Mouse (Mus musculus): ENCODE measurements at regions not wholly inside any gene's neighbourhood (a gene's known extent, or its start where the extent isn't known, plus 50 kb on each side); places are given as distances from the start of the nearest gene placed in this dataset.

DNA sequence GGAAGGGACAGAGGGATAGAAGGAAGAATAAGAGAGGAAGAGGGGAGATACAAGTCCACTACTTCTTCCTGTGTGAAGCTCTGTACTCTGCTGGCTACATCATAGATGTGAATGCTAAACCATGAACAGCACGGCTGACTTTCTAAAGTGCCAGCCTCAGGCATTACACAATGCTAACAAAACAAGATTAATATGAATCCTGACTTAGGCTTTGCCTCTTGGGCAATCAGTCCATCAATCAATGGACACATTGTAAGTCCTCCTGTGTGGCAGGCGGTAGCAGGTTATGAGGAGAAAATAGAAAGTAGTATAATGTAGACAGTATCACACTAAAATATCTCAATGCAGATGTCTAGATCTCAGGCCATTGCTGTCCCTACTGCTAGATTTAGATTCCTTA is 203.6 kb upstream of the Nrip1 start:
- Histone ChIP-seq H3K4me1 (ENCODE audit: insufficient read depth, low read length) (no peaks in the 10 kb centered on the region), H3K4me2 (replicated peaks; ENCODE audit: low read depth, low read length) (no peak overlapping the region), H3K9ac (replicated peaks; ENCODE audit: low read length) (no peak overlapping the region), H3K27ac (ENCODE audit: low read length) (no peak overlapping the region), H3K9me3 (ENCODE audit: low read length) (no peaks in the 10 kb centered on the region), H3K4me3 (ENCODE audit: low read length) (no peak overlapping the region), H3K27me3 (ENCODE audit: insufficient read depth, low read length) (no peaks in the 10 kb centered on the region), H3K36me3 (ENCODE audit: insufficient read depth, low read length) (no peaks in the 10 kb centered on the region)
- 89% methylated on average over 2 of the region's 2 CpGs for WGBS
- ATAC-seq (ENCODE audit: low FRiP score, low TSS enrichment), result no peak

- H3K27ac ChIP-seq (ENCODE audit: low read length), result no peak overlapping the region
- H3K27me3 ChIP-seq (ENCODE audit: insufficient read depth, low read length), result no peaks in the 10 kb centered on the region
- WGBS, result 60% methylated on average over 3 of the region's 3 CpGs
- no peak overlapping the region for H3K4me3 ChIP-seq (ENCODE audit: low read length)
- H3K36me3 ChIP-seq (ENCODE audit: insufficient read depth, low read length), result no peaks in the 10 kb centered on the region
- H3K9ac ChIP-seq (replicated peaks; ENCODE audit: low read length), result no peak overlapping the region
- no peak for ATAC-seq (ENCODE audit: low FRiP score, low TSS enrichment)
- H3K4me2 ChIP-seq (replicated peaks; ENCODE audit: low read depth, low read length), result no peak overlapping the region
- H3K9me3 ChIP-seq (ENCODE audit: low read length), result no peaks in the 10 kb centered on the region
- no peaks in the 10 kb centered on the region for H3K4me1 ChIP-seq (ENCODE audit: insufficient read depth, low read length)
Observed at GRCm38 (mm10) chr16:76575281-76575680, 201.7 kb upstream of the Nrip1 start.

DNA sequence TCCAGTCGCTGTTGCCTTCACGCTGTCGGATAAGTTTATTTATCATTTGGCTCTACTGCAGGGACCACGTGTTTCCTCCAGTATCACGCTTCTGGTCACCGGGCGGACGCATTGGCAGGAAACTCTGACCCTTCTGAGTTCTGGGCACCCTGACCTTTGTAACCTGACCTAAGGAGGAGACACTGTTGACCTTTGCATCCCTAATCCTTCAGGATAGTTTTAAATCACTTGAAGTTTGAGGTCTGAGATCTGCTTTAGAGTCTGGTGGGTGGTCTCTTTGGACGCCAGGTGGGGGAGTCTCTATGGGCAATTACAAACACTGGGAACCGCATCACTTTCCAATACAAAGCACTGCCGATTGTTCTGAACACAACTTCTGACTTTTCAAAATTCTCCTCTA is 192.6 kb upstream of the Nrip1 start:
- ATAC-seq (ENCODE audit: low FRiP score, low TSS enrichment), result no peak
- no peak overlapping the region for H3K9ac ChIP-seq (replicated peaks; ENCODE audit: low read length)
- H3K4me3 ChIP-seq (ENCODE audit: low read length), result no peak overlapping the region
- no peak overlapping the region for H3K27ac ChIP-seq (ENCODE audit: low read length)
- H3K4me2 ChIP-seq (replicated peaks; ENCODE audit: low read depth, low read length), result no peak overlapping the region
- no peaks in the 10 kb centered on the region for H3K36me3 ChIP-seq (ENCODE audit: insufficient read depth, low read length)
- H3K9me3 ChIP-seq (ENCODE audit: low read length), result no peaks in the 10 kb centered on the region
- no peaks in the 10 kb centered on the region for H3K27me3 ChIP-seq (ENCODE audit: insufficient read depth, low read length)
- no peaks in the 10 kb centered on the region for H3K4me1 ChIP-seq (ENCODE audit: insufficient read depth, low read length)
- 14% methylated on average over 11 of the region's 11 CpGs for WGBS

- ATAC-seq (ENCODE audit: low FRiP score, low TSS enrichment), result no peak
- H3K4me2 ChIP-seq (replicated peaks; ENCODE audit: low read depth, low read length), result no peak overlapping the region
- H3K27ac ChIP-seq (ENCODE audit: low read length), result no peak overlapping the region
- no peak overlapping the region for H3K4me3 ChIP-seq (ENCODE audit: low read length)
- WGBS, result 84% methylated on average over 4 of the region's 4 CpGs
- H3K9me3 ChIP-seq (ENCODE audit: low read length), result no peaks in the 10 kb centered on the region
- H3K4me1 ChIP-seq (ENCODE audit: insufficient read depth, low read length), result no peaks in the 10 kb centered on the region
- H3K9ac ChIP-seq (replicated peaks; ENCODE audit: low read length), result no peak overlapping the region
- H3K27me3 ChIP-seq (ENCODE audit: insufficient read depth, low read length), result no peaks in the 10 kb centered on the region
- H3K36me3 ChIP-seq (ENCODE audit: insufficient read depth, low read length), result no peaks in the 10 kb centered on the region
Observed at GRCm38 (mm10) chr16:76554846-76555245, 181.2 kb upstream of the Nrip1 start.

DNA sequence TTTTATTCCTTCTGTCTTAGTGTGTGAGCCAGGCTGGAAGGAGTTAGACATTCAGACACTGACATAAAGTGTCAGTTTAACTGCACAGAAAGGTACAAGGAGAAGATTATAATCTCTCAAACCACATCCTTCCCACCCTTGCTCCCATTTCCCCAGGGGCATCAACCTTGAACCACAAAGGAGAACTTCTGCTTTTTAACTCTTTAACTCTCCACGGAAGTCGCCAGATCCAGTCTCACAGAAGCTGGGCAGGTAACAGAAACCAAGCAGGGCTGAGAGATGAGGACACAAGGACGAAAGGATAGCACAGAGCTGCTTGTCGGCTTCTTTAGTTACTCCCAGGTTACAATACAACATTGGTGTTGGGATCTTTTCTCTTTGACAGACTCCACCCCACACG is 176.0 kb upstream of the Nrip1 start:
- WGBS, result 81% methylated on average over 5 of the region's 5 CpGs
- Histone ChIP-seq H3K4me1 (ENCODE audit: insufficient read depth, low read length) (no peaks in the 10 kb centered on the region), H3K4me2 (replicated peaks; ENCODE audit: low read depth, low read length) (no peak overlapping the region), H3K9ac (replicated peaks; ENCODE audit: low read length) (no peak overlapping the region), H3K27ac (ENCODE audit: low read length) (no peak overlapping the region), H3K4me3 (ENCODE audit: low read length) (no peak overlapping the region), H3K27me3 (ENCODE audit: insufficient read depth, low read length) (no peaks in the 10 kb centered on the region), H3K9me3 (ENCODE audit: low read length) (0 out of 2 replicates have a peak, but pooled peaks cover 4% of the 10 kb centered on the region), H3K36me3 (ENCODE audit: insufficient read depth, low read length) (no peaks in the 10 kb centered on the region)
- ATAC-seq (ENCODE audit: low FRiP score, low TSS enrichment), result no peak

DNA sequence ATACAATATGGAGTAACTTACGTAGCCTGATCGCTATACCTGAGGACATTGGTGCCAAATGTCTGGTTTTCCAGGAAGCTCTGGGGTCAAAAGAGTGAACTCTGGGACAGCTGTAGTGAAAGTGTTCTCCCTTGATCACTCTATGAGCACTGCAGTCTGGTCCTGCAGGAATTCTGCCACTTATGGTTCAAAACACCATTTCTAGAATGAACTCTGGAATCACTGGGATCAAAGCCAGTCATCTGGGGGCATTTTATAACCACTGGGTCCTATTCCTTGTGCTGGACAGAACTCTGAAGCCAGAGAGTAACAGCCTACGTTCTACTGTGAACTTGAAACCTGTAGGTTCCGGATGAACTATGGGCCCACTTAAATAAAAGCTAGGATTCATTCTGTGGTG is 173.5 kb upstream of the Nrip1 start:
- no peaks in the 10 kb centered on the region for H3K36me3 ChIP-seq (ENCODE audit: insufficient read depth, low read length)
- no peaks in the 10 kb centered on the region for H3K4me1 ChIP-seq (ENCODE audit: insufficient read depth, low read length)
- no peak overlapping the region for H3K4me2 ChIP-seq (replicated peaks; ENCODE audit: low read depth, low read length)
- H3K9me3 ChIP-seq (ENCODE audit: low read length), result 0 out of 2 replicates have a peak, but pooled peaks cover 4% of the 10 kb centered on the region
- 73% methylated on average over 4 of the region's 4 CpGs for WGBS
- H3K27me3 ChIP-seq (ENCODE audit: insufficient read depth, low read length), result no peaks in the 10 kb centered on the region
- no peak overlapping the region for H3K9ac ChIP-seq (replicated peaks; ENCODE audit: low read length)
- H3K4me3 ChIP-seq (ENCODE audit: low read length), result no peak overlapping the region
- no peak overlapping the region for H3K27ac ChIP-seq (ENCODE audit: low read length)
- no peak for ATAC-seq (ENCODE audit: low FRiP score, low TSS enrichment)

- H3K27me3 ChIP-seq (ENCODE audit: insufficient read depth, low read length), result no peaks in the 10 kb centered on the region
- H3K36me3 ChIP-seq (ENCODE audit: insufficient read depth, low read length), result no peaks in the 10 kb centered on the region
- H3K27ac ChIP-seq (ENCODE audit: low read length), result no peak overlapping the region
- H3K4me2 ChIP-seq (replicated peaks; ENCODE audit: low read depth, low read length), result no peak overlapping the region
- H3K9me3 ChIP-seq (ENCODE audit: low read length), result 0 out of 2 replicates have a peak, but pooled peaks cover 4% of the 10 kb centered on the region
- no peaks in the 10 kb centered on the region for H3K4me1 ChIP-seq (ENCODE audit: insufficient read depth, low read length)
- 74% methylated on average over 2 of the region's 2 CpGs for WGBS
- no peak overlapping the region for H3K4me3 ChIP-seq (ENCODE audit: low read length)
- no peak for ATAC-seq (ENCODE audit: low FRiP score, low TSS enrichment)
- no peak overlapping the region for H3K9ac ChIP-seq (replicated peaks; ENCODE audit: low read length)
Observed at GRCm38 (mm10) chr16:76546632-76547031, 173.0 kb upstream of the Nrip1 start.

DNA sequence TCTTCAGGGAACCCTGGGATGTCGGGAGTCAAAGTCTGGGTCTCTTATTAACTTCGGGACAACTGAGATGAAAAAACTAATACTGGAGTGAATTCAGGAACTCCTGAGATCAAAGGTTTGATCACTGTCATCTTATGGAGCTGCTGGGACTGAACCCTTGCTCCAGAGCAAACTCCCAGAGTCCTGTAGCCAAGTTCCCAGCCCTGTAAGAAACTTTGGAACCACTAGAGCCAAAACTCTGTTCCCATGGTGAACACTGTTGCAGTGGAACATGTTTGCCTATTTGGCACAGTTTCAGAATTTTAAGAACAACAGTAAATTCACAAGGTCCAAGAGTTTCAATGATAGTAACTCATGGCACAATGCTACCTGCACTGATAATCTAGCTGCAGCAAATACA is 172.3 kb upstream of the Nrip1 start:
- H3K4me2 ChIP-seq (replicated peaks; ENCODE audit: low read depth, low read length), result no peak overlapping the region
- 70% methylated on average over 2 of the region's 2 CpGs for WGBS
- no peaks in the 10 kb centered on the region for H3K27me3 ChIP-seq (ENCODE audit: insufficient read depth, low read length)
- H3K36me3 ChIP-seq (ENCODE audit: insufficient read depth, low read length), result no peaks in the 10 kb centered on the region
- ATAC-seq (ENCODE audit: low FRiP score, low TSS enrichment), result no peak
- no peak overlapping the region for H3K9ac ChIP-seq (replicated peaks; ENCODE audit: low read length)
- H3K4me1 ChIP-seq (ENCODE audit: insufficient read depth, low read length), result no peaks in the 10 kb centered on the region
- H3K9me3 ChIP-seq (ENCODE audit: low read length), result 0 out of 2 replicates have a peak, but pooled peaks cover 4% of the 10 kb centered on the region
- no peak overlapping the region for H3K4me3 ChIP-seq (ENCODE audit: low read length)
- no peak overlapping the region for H3K27ac ChIP-seq (ENCODE audit: low read length)

GRCm38 (mm10) chr16:76544972-76545371 is 171.3 kb upstream of the Nrip1 start:
- H3K4me2 ChIP-seq (replicated peaks; ENCODE audit: low read depth, low read length), result no peak overlapping the region
- H3K4me3 ChIP-seq (ENCODE audit: low read length), result no peak overlapping the region
- 0 out of 2 replicates have a peak, but pooled peaks cover 4% of the 10 kb centered on the region for H3K9me3 ChIP-seq (ENCODE audit: low read length)
- H3K27ac ChIP-seq (ENCODE audit: low read length), result no peak overlapping the region
- H3K9ac ChIP-seq (replicated peaks; ENCODE audit: low read length), result no peak overlapping the region
- no peak for ATAC-seq (ENCODE audit: low FRiP score, low TSS enrichment)
- peaks cover 3% of the 10 kb centered on the region; the same call in 1 of the 2 replicates for H3K4me1 ChIP-seq (ENCODE audit: insufficient read depth, low read length)
- no peaks in the 10 kb centered on the region for H3K27me3 ChIP-seq (ENCODE audit: insufficient read depth, low read length)
- WGBS, result 82% methylated on average over 4 of the region's 4 CpGs
- no peaks in the 10 kb centered on the region for H3K36me3 ChIP-seq (ENCODE audit: insufficient read depth, low read length)

GRCm38 (mm10) chr16:76540964-76541363 is 167.3 kb upstream of the Nrip1 start:
- Histone ChIP-seq H3K4me3 (ENCODE audit: low read length) (no peak overlapping the region), H3K27me3 (ENCODE audit: insufficient read depth, low read length) (no peaks in the 10 kb centered on the region), H3K9me3 (ENCODE audit: low read length) (no peaks in the 10 kb centered on the region), H3K4me2 (replicated peaks; ENCODE audit: low read depth, low read length) (no peak overlapping the region), H3K9ac (replicated peaks; ENCODE audit: low read length) (no peak overlapping the region), H3K4me1 (ENCODE audit: insufficient read depth, low read length) (peaks cover 8% of the 10 kb centered on the region), H3K27ac (ENCODE audit: low read length) (no peak overlapping the region), H3K36me3 (ENCODE audit: insufficient read depth, low read length) (no peaks in the 10 kb centered on the region)
- WGBS, result 55% methylated on average over 5 of the region's 5 CpGs
- ATAC-seq (ENCODE audit: low FRiP score, low TSS enrichment), result no peak
